Mouse (Mus musculus) spleen, adult 2 months (tissue): ENCODE data around the gene Epdr1.

Experiments used
- CTCF ChIP-seq: fragments of 200-500 bp; IDR thresholded peaks from 2 replicates; pipeline ENCODE4 v1.5.1; 2011; ENCODE audit warnings: mild to moderate bottlenecking, inconsistent platforms; ENCODE audit not compliant: insufficient read depth, insufficient read length, insufficient replicate concordance; ENCODE audit errors: extremely low read depth
- POLR2A ChIP-seq: fragments of 200-500 bp; IDR thresholded peaks from 2 replicates; pipeline ENCODE4 v1.6.1; 2011; ENCODE audit warnings: low read depth, low read length, inconsistent platforms

DNA sequence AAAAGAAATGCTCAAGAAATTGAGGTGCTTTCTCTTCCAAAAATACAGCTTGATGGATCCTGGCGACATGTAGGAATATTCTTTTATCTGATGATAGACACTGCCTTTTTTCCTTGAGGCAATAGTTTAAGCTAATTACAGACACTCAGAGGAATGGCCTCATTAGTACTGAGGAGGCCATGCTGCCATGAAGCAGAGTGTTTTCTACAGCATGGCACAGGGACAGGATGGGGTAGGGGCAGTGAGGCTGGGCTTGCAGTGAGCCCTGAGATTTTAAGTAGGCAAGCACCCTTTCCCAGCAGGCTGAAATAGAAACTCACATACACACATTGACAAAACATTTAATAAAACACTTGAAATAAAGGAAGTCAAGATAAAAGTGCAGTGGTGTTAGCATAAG is 17.2 kb downstream of the Epdr1 start:
- TF ChIP-seq CTCF (no peak), POLR2A (no peak)
